Mouse (Mus musculus): ENCODE measurements around the gene Zdhhc13.

The Zdhhc13 gene

DNA sequence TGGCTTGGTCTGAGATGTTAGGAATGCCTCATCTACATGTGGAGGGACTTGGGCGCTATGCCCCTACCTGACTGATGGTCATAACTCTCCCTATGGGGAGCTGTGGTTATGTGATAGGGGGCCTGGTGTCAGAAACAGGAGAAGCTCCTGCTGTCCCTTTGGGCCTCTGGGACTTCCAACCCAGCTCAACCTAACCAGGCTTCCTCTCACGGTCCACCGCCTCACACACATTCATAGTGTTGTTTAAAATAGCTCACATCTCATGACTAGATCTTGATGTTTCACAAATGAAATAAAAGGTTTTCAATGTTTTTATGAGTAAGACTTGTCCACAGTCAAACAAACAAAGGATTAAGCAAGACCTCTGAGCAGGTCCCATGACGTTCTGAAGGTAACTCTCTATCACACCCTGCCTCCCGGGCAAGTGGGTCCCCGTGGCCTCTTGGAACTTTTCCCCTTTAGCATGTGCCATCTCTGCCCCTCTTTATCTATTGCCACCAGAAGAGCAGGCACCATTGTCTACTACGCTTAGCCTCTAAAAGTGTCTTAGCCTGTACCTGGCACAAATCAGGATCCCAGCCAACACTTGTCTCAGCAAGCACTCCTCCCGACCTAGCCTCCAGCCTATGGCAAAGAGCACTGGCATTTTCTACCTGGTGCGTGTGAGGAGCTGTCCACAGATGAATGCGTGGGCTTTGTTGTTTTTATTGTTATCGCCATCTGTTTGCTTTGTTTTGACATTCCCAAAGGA lies 3.9 kb upstream of the Zdhhc13 start:
- DNase-seq = no peak

DNA sequence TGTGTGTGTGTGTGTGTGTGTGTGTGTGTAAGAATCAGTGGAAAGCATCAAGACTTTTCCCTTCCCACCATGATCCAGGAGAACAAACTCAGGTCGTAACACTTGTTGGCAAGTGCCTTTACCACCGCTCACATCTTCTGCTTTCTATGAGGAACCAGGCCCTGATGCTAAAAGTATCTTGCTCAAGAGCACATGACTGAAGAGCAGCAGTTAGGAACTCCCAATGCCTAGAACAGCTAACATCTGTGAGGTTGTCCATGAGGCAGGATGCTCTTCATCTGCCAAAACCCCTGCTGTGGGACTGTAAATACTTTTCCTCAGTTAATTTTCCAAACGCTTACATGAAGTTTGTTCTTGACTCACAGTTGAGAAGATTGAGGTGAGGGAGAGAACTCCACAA lies 455 bp upstream of the Zdhhc13 start:
- peak; percentile 4 for DNase-seq

DNA sequence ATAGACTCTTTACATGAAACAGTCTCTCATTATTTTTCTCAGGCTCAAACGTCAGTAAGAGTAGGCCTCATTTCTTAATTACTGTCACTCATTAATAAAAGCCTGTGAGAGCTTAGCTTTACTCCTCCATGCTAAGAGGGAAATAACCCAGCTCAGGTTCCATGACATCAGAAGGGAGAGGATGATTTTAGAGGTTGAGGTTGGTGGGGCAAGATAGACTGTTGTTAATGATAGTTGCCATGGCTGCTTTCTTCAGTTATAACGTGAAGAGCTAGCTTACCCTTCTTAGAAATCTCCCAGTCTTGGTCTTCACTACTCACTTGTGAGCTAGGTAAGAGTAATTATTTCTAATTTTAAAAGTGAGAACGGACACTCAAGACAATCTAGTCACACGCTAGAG lies 1.3 kb downstream of the Zdhhc13 start:
- no peak for DNase-seq

DNA sequence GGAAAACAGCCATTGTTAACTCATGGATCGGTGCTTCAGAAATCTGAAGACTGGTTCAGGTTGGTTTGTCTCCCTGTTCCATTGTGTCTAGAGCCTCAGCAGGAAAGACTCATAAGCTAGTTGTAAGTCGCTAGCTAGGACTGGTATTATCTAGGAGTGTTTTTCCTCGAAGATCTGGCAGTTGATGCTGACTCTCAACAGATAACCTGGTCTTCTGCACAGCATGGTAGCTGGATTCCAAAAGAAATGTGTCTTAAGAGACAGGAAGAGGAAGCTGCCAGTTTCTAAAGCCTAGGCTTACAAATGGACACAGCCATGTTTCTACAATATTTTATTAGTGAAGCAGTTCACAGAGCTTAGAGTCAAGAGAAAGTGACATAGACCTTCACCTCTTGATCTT lies 2.6 kb downstream of the Zdhhc13 start:
- DNase-seq = no peak

DNA sequence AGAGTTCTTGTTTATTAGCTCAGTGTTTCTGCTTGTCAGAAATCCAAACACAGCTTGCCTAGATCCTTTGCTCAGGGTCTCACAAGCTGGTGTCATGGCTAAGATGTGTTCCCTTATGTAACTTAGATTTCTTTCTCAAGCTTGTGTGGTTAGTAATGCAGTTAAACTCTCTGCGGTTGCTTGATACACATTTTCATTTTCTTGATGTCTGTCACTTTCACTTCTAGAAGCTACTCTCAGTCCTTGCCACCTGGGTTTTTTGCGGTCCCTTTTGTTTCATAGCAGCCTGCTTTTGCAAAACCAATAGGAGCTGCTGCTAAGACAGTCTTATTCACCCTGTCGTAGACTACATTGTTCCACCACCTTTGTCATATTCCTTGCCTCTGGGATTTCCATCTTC lies 6.3 kb downstream of the Zdhhc13 start:
- no peak for DNase-seq

DNA sequence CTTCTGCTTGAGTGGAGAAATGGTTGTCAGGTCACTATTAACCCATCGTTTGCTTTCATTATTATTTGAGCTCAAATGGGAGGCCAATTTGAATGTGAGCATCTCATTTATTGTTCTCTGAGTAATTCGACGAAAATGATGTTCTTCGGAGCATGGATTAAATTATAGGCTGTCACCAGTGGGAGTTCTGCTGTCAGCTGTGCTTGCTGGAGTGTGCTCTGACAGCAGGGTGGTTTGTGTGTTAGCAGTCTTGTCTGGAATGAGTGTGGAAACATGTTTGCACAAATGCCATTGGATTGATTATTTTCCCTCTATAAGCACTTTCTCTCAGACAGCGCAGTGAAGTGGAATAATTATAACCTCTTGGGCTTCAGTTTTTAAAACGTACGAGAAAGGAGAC lies 14.6 kb downstream of the Zdhhc13 start:
- DNase-seq = no peak

DNA sequence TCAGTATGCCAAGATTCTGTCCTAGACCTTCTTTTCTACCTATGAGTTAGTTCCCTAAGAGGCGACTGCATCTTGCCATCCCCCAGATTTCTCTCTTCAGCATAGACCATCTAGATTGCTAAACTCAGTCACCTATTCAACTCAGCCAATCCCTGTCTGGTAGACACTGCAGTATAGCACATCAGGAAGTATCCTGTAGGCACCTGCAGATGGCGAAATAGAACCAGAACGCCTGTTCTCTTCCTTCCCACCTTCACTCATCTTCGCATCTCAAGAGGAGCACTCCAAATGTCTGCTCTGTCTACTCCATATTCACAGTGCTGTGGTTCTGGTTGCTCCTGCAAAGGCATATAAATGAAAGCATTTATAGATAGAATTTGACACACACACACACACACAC lies 17.8 kb downstream of the Zdhhc13 start:
- DNase-seq = no peak

DNA sequence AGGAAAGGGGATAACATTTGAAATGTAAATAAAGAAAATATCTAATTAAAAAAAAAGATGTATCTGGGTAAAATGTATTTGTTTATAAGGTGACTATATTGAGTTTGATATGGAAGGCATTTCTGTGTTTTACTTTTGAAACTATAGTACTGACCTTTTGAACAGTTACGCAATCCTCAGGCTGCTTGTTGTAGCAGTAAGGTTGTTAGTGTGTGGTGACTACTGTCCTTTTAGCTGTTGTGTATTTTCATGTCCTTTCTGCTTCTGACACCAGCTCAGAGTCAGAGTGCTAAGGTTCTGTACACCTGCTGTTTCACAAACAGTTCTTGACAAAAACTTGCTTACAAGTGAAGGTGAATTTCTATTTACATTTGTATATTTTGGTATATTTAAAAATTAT lies 21.8 kb downstream of the Zdhhc13 start:
- DNase-seq = no peak

DNA sequence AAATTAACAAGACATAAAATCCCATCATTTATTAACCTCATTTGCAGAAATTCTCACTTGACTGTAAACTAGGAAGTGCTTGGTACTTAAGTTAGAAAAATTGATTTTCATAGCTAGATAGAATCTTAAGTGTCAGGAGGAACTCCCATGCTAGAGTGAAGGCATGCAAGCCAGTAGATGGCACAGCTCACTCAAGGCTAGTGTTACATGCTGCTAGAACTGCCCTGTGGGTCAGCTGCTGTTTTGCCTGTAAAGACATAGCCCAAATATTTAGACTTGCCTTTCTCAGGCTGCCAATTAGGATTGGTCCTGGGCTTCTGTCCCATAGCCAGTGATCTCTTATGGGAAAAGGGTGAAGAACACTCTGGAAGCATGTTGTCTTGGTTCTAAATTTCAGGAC lies 23.6 kb downstream of the Zdhhc13 start:
- peak; percentile 36 for DNase-seq

DNA sequence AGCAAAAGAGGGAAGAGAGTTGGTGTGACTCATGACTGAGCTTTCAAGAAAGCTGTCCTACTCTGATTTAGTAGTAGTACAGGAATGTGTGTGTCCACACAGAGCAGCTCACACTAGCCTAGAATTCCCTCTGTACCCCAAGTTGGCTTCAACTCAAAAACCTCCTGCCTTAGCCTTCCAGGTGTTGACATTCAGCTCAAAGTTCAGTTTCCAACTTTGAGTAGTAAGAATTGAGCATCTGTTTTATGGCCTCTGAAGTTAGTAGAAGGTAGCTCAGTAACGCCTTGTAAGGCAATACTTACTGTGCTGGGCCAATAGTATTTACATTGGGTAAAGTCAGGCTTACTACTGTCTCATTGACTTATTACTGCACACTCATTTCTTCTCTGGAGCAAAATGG lies 24.8 kb downstream of the Zdhhc13 start:
- no peak for DNase-seq

DNA sequence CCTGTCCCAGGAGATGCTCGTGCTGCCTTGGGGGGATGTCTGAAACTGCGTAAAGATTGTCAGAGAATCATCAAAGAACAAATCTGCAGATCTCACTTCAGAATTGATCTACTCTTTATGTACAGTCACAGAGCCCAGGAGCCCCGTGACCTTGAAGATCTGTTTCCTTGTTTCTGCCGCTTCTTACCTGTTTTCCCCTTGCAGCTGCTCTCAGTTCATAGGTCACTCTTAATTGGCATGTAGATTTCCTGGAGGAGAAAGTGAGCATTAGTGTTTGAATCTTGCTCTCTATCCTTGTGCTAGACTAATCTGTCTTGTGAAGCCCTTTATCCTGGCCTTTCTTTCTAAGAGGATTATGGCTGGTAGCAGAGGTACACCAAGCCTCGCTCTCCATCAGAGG lies 32.9 kb downstream of the Zdhhc13 start:
- no peak for DNase-seq

DNA sequence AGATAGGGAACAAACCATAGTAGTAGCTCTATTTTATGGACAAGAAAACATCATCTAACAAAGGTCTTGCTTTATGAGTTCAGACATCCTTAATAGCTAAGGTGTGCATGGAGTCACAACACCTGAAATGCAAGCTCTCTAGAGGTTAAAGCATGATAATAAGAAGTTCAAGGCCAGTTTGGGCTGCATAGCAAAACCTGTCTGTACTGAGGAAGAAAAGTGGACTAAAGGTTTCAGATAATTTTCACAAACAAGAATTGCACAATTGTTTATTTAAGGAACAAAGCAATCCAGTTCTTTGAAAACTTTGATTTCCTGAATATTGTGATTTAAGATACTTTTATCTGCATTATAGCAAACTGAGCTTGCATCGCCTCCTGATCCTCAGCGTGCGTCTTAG lies 34.8 kb downstream of the Zdhhc13 start:
- no peak for DNase-seq

DNA sequence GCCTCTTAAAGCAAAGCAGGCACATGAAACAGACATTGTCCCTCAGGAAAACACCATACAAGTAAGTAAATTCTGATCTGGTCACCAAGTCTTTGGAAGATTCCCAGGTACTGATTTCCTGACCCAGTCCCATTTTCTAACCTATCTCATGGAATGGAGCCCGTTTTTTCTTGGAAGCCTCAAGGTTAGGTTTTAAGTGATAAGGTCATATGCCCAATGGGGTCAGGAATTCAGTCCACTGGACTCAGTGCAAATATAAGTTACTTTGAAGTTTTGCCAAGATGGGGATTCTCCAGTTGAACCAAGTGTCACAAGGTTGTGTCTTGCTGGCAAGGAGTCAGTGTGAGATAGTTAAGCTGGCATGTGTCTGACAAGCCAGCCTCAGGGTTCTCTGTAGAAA lies 35.9 kb downstream of the Zdhhc13 start:
- DNase-seq = no peak

DNA sequence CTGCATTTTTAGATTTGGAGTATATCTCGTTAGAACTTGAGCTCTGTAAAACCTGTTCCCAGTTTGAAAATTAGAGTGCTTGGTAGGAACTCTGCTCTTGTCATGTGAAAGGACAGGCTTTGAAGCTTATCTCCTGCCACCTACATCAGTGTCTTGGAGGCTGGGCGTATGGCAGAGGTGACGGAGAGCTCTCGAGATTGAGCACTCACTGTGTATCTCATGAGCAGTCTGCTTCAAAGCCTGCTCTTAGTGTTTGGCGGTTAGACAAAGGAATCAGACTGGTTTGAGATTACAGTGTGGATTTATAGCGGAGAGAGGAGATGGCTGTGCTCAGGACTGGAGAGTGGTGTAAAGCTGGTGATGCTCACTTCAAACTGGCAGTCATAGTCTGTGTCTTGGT lies 36.4 kb downstream of the Zdhhc13 start:
- no peak for DNase-seq

DNA sequence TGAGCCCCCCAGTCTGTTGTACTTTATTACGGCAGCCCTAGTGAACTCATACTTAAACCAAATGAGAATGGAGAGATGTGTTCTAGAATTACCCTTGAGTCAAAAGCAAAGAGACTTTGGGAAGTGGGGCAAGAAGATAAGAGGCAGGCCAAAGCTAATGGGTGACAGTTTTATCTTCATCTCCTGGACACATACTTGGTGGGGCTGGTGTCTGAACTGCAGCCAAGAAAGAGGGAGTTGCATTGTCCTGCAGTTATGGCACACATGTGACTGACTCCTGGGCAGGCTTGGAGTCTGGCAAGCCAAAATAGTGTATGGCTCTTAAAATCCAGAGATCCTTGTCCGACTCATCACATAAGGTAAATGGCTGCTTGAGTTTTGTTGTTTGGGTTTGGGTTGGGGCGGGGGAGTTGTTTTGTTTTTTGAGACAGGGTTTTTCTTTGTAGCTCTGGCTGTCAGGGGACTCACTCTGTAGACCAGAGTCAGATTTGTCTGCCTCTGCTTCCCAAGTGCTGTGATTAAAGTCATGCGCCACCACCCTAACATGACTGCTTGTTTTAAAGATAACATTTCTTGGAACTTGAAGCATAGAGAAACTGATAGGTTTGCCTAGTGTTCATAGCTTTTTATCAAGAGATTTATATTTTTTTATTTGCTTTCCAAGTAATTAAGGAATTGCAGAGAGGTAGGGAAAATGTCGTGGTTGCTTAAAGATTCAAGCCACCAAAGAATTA lies 40.5 kb downstream of the Zdhhc13 start:
- no peak for DNase-seq

DNA sequence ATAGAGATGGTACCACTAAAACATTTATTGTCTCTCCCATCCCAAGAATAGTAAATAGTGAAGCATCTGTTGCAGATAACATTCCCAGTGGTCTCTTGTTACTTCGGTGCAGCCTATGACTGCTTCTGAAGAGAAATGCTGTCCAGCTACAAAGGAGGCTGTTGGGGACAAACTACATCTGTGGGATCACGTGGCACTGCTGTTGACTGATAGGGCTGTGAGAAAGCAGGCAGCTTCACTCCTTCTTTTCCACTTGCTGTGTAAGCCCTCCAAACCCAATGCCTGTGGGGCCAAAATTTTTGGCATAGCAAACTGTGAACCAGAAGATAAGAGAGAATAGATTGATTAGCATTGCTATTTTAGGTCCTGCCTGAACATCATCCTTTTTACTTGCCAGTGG lies 41.6 kb downstream of the Zdhhc13 start:
- peak; percentile 69 for DNase-seq

DNA sequence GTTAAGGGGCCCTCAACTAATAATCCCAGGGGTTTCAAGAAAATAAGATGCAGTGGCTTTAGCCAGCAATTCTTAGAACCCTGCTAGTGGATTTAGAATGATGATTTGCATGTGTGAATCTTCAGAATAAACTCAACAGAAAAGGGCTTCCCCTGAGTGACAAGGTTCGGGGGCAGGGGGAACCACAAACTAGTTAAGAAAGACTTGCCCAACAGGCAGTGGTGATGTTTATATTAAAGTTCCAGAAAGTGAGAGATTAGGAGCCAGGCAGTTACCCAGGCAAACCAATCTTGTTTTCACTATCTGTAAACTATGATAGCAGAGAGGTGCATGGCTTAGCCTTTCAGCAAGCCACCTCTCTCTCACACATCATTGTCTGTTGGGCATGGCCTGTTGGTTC lies 43.9 kb downstream of the Zdhhc13 start:
- DNase-seq = no peak

DNA sequence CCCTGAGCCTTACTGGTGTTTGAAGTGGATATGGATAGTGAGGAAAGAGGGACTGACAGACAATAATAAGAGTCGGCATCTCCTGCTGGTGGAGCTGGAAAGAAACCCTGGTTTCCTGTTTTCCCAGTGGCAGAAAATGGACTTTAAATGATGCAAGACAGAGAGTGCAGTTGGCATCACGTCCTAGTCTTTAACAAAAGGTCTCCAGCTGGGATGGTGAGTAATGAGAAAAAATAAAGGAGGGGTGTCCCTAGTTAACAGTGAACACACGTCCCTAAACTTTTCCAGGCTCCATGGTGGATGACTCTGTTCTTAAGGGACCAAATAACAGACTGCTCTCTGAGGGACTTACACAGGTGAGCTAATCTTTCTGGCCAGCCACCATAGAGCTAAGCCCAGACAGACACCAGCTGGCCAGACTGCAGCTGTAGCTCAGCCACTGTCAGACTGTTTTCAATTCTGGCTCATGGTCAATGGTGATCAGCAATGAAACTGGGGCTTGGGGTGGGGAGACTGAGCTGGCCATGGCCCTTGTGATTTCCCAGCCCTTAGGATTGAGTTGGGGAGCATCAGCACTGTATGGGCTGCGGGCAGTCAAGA lies 45.7 kb downstream of the Zdhhc13 start:
- DNase-seq = no peak

DNA sequence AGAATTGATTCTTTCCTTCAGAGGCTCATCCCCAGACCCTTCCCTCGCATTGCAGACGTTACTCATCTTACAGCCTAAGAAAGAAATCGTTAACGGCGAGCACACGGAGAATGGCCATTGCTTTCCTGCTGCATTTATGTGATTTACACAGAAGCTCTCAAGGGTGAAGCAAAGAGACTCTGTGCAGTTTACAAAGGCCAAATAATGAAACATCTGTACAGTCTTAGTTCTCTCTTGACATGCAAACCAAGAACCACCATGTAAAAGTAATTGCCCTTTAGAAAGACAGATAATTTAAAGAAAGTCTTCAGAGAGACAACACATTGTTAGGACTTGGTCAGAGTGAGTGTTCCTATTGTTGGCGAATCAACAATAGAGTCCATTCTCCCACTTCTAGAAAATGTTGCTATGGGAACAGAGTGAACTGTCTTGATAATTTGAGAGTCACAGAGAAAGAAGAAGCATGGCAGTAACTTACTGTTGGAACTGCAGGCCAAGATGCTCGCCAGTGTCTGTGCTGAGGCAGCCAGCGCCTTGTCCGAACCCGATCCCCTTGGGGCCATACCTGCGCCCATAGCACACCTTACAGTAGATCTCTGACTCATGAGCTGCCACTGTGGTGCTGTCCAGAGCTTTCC lies 46.3 kb downstream of the Zdhhc13 start:
- DNase-seq = no peak

DNA sequence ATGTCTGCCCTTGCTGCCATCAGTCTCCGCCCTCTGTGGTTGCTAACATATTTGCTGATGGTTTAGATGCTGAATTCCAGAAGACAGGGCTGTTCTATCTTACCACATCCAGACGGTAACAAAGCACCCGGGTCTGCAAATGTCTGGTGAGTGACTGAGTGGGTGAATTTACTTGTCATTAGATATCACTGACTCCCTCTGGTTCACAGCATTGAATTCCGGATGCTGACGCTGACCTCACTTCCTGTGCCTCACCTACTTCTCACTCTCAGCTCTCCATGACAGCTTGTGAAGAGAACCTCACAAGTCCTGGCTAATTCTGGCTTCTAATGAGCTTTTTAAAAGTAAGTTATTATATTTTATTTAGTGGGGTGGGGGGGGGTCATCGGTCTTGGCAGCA lies 48.1 kb downstream of the Zdhhc13 start:
- no peak for DNase-seq

DNA sequence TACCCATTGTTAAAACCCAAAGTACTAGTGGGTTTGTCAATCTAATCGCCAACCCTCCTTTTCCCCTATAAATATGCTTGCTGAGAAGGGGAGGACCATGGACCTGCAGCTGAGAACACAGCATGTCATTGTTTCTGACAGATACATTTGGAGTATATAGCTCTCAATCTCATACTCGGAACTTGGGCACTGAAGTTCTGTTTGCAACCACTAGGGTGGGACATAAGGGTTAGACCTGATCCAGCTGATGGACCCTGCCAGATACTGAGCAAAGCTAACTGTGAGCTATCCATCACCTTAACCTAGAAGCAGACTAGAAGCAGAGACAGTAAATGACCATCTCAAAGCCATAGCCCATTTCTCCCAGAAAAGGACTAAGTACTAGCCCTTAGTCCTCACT lies 49.6 kb downstream of the Zdhhc13 start:
- DNase-seq = no peak

DNA sequence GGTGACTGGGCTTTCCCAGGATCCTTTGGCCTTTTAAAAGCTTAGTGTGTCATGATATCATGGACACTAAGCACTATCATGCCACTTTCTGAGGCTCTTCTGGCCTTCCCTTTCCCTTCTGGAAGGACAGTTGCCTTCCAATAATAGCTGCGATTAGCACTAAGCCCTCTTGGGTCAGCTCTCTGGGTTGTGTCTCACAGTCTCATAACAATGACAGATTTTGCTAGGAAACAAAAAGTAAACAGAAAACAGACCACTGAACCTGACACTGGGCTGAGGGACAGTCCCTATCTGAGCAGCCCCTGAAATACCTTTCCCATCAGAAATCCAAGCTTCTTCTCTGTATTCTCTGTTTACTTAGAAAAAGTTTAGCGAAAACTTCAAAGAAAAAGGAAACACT lies 51.7 kb downstream of the Zdhhc13 start:
- no peak for DNase-seq

DNA sequence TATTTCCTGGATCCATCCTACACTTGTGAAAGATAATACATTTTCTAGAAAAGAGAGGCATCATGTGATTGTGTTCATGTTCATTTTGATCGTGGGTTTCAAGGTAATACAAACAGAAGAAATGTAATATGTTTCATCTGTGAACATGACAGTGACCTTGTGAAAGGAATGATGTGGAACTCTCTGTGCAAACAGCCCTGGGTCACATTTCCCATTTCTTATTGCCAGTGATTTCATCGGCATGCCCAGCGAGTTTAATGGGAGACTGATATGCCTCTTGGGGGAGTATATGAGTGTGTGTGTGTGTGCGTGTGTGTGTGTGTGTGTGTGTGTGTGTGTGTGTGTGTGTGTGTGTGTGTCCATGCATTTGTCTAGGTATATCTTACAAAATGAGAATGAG lies 52.7 kb downstream of the Zdhhc13 start:
- no peak for DNase-seq

DNA sequence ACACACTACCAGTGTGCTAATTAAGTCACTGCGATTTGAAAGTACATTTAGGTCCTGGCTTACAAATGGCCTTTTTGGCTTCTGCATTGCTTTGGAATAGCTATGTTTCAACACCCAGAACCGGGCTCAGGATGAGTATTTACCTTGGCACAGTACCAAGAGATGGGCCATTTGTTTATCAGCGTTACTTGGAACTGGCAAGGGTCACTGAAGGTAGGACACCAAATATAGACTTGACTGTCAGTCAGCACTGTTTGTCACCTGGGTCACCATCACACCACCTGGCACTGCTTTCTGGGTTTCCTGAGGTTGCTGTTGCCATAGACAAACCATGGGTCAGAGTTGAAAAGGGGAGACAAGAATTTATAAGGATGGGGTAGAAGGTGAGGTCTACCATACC lies 53.5 kb downstream of the Zdhhc13 start:
- no peak for DNase-seq

All from lung, postnatal 10 days (tissue).